Mouse (Mus musculus) lung, embryonic 14.5 days (tissue): ENCODE results near the gene Morf4l1. TPM values are rescaled to one million over a fixed set of nuclear protein-coding genes. Genes with fewer than 3 reads are reported as not detected.
A peak's percentile ranks its signal among the peaks of the same experiment; 100 is the strongest.

Source experiments
- ATAC-seq: fragments of 200-750 bp; cut with Nextera tagmentation; 2 replicates; pipeline ENCODE4 v1.8.0; 2017; ENCODE audit warnings: mild to moderate bottlenecking, moderate TSS enrichment, moderate library complexity; ENCODE audit not compliant: insufficient read depth
- DNase-seq: peaks from one replicate; pipeline ENCODE4 v3.0.0-alpha.2; 2015
- H3K27ac ChIP-seq: fragments of 300-500 bp; sonication (generic); 2 replicates; pipeline ENCODE4 v1.5.1; 2014; ENCODE audit warnings: low read depth, mild to moderate bottlenecking, moderate library complexity
- H3K27me3 ChIP-seq: fragments of 300-500 bp; sonication (generic); 2 replicates; pipeline ENCODE4 v1.6.1; 2014; ENCODE audit warnings: low read length, control low read depth; ENCODE audit not compliant: insufficient read depth
- H3K36me3 ChIP-seq: fragments of 300-500 bp; sonication (generic); 2 replicates; pipeline ENCODE4 v1.6.1; 2014; ENCODE audit warnings: control low read depth; ENCODE audit not compliant: insufficient read depth
- H3K4me1 ChIP-seq: fragments of 300-500 bp; sonication (generic); 2 replicates; pipeline ENCODE4 v1.6.1; 2014; ENCODE audit warnings: antibody characterized with exemption, control low read depth; ENCODE audit not compliant: insufficient read depth
- H3K4me2 ChIP-seq: fragments of 300-500 bp; sonication (generic); 2 replicates; pipeline ENCODE4 v1.6.1; 2014; ENCODE audit warnings: mild to moderate bottlenecking
- H3K4me3 ChIP-seq: fragments of 300-500 bp; sonication (generic); 2 replicates; pipeline ENCODE4 v1.5.1; 2014; ENCODE audit warnings: low read depth, low read length
- H3K9ac ChIP-seq: fragments of 300-500 bp; sonication (generic); 2 replicates; pipeline ENCODE4 v1.6.1; 2014
- H3K9me3 ChIP-seq: fragments of 300-500 bp; sonication (generic); 2 replicates; pipeline ENCODE4 v1.6.1; 2016; ENCODE audit warnings: low read depth, low read length, control low read depth
- CTCF ChIP-seq: IDR thresholded peaks from 2 replicates; pipeline ENCODE4 v1.5.1; 2016; ENCODE audit warnings: antibody characterized with exemption, low read depth
- WGBS: fragments of 180-500 bp; shearing (Covaris S2); extraction: QIAGEN DNeasy Blood & Tissue Kit; methylation state at CpG from one replicate; pipeline ENCODE4 v1.1.7; 2014; 5-methylcytosine and 5-hydroxymethylcytosine counted together
- polyA plus RNA-seq: library from polyadenylated mRNA; unstranded; fragments of >200 nt; fragmentation: Nextera tagmentation; extraction: Ambion mirVana; gene quantifications from 2 replicates; pipeline ENCODE4 v1.2.1, GENCODE M21; 2014

Morf4l1 gene
- polyA plus RNA-seq, 1 experiment from 2014 or later = 416 TPM

- Histone ChIP-seq H3K4me3 (peak overlapping the region; percentile 25), H3K9me3 (no peaks in the 10 kb centered on the region), H3K36me3 (no peaks in the 10 kb centered on the region), H3K27ac (no peak overlapping the region), H3K4me1 (0 out of 2 replicates have a peak, but pooled peaks cover 2% of the 10 kb centered on the region), H3K9ac (0 out of 2 replicates have a peak overlapping the region, but pooled peaks have one; percentile 2), H3K27me3 (no peaks in the 10 kb centered on the region), H3K4me2 (peak overlapping the region; percentile 56)
- ATAC-seq (peak; percentile 77), DNase-seq (peak; percentile 91)
- 2% methylated on average over 30 of the region's 30 CpGs for WGBS
- TF ChIP-seq CTCF = peak; percentile 67
Observed at GRCm38 (mm10) chr9:90126260-90127010, 11.9 kb upstream of the Morf4l1 start.

- 0 out of 2 replicates have a peak, but pooled peaks cover 2% of the 10 kb centered on the region for H3K4me1 ChIP-seq
- no peak for ATAC-seq
- DNase-seq = no peak
- no peaks in the 10 kb centered on the region for H3K9me3 ChIP-seq
- peak overlapping the region; percentile 56 for H3K4me2 ChIP-seq
- H3K9ac ChIP-seq = 0 out of 2 replicates have a peak overlapping the region, but pooled peaks have one; percentile 2
- H3K27me3 ChIP-seq = no peaks in the 10 kb centered on the region
- no peak overlapping the region for H3K27ac ChIP-seq
- H3K4me3 ChIP-seq = peak overlapping the region; percentile 25
- H3K36me3 ChIP-seq = no peaks in the 10 kb centered on the region
- 23% methylated on average over 7 of the region's 7 CpGs for WGBS
- TF ChIP-seq CTCF = no peak
Observed at GRCm38 (mm10) chr9:90125416-90126099, 11.0 kb upstream of the Morf4l1 start.

DNA sequence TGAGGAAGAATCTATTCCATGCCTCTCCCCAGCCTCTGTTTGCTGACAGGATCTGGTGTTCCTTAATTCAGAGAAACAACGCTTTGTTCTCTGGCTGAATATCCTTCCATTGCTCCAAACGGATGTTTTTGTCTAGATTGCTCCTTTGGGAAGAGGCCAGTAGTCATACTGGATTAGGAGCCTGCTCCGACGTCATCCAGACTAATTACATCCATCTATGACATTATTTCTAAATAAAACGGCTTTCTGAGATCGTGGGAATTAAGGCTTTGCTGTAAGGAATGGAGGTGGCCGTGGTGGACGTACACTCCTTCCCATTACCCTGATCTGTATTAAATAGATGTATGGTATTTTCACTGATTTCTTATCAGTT lies 10.3 kb upstream of the Morf4l1 start:
- Histone ChIP-seq H3K9ac (no peak overlapping the region), H3K27me3 (no peaks in the 10 kb centered on the region), H3K4me3 (no peak overlapping the region), H3K27ac (no peak overlapping the region), H3K4me1 (0 out of 2 replicates have a peak, but pooled peaks cover 2% of the 10 kb centered on the region), H3K36me3 (no peaks in the 10 kb centered on the region), H3K9me3 (no peaks in the 10 kb centered on the region), H3K4me2 (peak overlapping the region; percentile 29)
- DNase-seq (peak; percentile 70), ATAC-seq (peak; percentile 29; the same call in 1 of the 2 replicates)
- WGBS = 24% methylated on average over 8 of the region's 8 CpGs
- no peak for TF ChIP-seq CTCF

- Histone ChIP-seq H3K36me3 (no peaks in the 10 kb centered on the region), H3K4me1 (0 out of 2 replicates have a peak, but pooled peaks cover 2% of the 10 kb centered on the region), H3K27ac (no peak overlapping the region), H3K27me3 (no peaks in the 10 kb centered on the region), H3K9me3 (no peaks in the 10 kb centered on the region), H3K4me2 (no peak overlapping the region; the same call in 1 of the 2 replicates), H3K9ac (no peak overlapping the region), H3K4me3 (no peak overlapping the region)
- no peak for DNase-seq
- WGBS = 38% methylated on average over 11 of the region's 11 CpGs
- ATAC-seq = peak; percentile 25; the same call in 1 of the 2 replicates
- TF ChIP-seq CTCF = no peak
Observed at GRCm38 (mm10) chr9:90124156-90124872, 9.7 kb upstream of the Morf4l1 start.

DNA sequence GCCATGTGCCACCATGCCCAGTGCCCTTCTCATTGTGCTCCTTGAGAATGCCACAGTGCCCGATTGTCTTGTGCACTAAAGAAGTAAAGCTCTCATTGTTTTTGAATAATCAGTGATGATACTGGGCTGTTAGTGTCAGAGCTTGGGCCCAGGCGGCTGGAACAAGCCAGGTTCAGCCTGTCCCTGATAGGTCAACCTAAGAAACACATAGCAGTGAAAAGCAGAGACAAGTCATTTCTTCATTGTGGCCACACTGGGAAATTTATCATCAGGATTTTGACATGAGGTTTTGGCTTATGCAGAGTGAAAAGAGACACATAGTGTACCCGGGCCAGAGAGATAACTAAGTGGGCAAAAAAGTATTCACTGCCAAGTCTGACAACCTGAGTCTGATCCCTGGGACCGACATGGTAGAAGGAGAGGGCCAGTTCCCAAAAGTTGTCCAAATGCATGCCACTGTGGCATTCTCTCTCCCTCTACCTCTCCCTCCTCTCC lies 7.7 kb upstream of the Morf4l1 start:
- TF ChIP-seq CTCF = no peak
- DNase-seq (no peak), ATAC-seq (no peak)
- Histone ChIP-seq H3K4me2 (no peak overlapping the region), H3K9ac (no peak overlapping the region), H3K36me3 (no peaks in the 10 kb centered on the region), H3K27me3 (no peaks in the 10 kb centered on the region), H3K9me3 (no peaks in the 10 kb centered on the region), H3K27ac (no peak overlapping the region), H3K4me3 (no peak overlapping the region), H3K4me1 (0 out of 2 replicates have a peak, but pooled peaks cover 2% of the 10 kb centered on the region)
- 71% methylated on average over 4 of the region's 4 CpGs for WGBS

DNA sequence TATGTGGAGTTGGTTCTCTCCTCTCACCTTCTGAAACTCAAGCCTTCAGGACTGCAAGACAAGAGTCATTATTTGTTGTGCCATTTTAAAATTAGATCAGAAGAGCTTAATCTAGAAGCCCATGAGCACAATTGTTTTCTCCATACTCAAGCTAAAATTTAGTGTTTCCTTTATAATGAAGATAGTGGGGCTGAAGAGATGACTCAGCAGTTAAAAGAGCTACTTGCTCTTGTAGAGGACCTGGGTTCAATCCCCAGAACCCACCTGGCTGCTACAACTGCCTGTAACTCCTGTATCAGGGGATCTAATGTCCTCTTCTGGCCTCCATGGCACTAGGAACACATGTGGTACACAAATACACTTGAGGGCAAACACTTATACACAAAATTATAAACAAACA lies 2.7 kb upstream of the Morf4l1 start:
- H3K4me2 ChIP-seq = no peak overlapping the region
- no peaks in the 10 kb centered on the region for H3K27me3 ChIP-seq
- no peak for TF ChIP-seq CTCF
- DNase-seq (no peak), ATAC-seq (no peak)
- no peaks in the 10 kb centered on the region for H3K36me3 ChIP-seq
- H3K4me3 ChIP-seq = no peak overlapping the region
- no peak overlapping the region for H3K27ac ChIP-seq
- H3K9ac ChIP-seq = no peak overlapping the region
- no peaks in the 10 kb centered on the region for H3K9me3 ChIP-seq
- H3K4me1 ChIP-seq = 0 out of 2 replicates have a peak, but pooled peaks cover 3% of the 10 kb centered on the region
